Mouse (Mus musculus) ovary, postnatal 14 days (tissue): Measurements from ENCODE around the gene Has1.
A peak's percentile ranks its signal among the peaks of the same experiment; 100 is the strongest.

Experiments
- DNase-seq: peaks from one replicate; pipeline ENCODE4 v3.0.0; 2022; ENCODE audit warnings: low spot score

Gene Has1

GRCm38 (mm10) chr17:17855064-17855838 lies at the start of gene Has1:
TSS of gene Has1 (minus strand) at chr17:17855205.
- DNase-seq, result no peak

DNA sequence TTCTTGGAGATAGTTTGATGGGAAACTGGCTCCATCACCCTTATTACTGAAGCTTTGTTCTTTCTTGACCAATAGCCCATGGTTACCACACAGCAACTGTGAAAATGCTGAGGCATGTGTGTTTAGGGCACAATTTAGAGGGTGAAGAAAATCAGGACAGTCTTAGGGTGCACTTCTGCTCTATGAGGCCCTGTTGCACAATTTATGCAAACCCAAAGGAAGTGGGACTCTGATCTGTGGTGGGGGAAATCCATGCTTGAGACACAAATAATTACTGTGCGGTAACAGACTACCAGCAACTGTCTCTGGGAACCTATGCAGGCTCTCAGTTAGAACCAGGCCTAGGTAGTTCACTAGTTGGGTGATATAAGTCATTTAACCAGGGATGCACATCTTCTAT lies 45.8 kb upstream of the Has1 start:
- no peak for DNase-seq

DNA sequence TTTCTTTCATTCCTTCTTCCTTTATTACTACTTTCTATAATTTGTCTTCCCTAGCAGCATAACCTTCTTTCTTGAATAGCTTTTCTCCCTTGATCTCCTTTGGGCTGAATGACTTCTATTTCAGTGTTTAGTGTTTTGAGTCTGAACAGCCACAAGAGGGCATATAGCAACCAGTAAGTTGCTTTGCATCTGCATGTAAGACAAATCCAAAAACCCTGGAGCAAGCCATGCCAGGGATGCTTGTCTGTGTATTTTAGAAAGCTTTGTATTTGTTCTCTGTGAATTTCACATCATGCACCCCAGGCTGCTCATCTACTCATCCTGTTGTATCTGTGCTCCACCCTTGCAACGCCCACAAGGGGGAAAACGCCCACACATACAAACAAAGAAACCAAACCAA lies 44.3 kb upstream of the Has1 start:
- no peak for DNase-seq

- peak; percentile 34 for DNase-seq
Observed at GRCm38 (mm10) chr17:17896039-17896438, 41.0 kb upstream of the Has1 start.

DNA sequence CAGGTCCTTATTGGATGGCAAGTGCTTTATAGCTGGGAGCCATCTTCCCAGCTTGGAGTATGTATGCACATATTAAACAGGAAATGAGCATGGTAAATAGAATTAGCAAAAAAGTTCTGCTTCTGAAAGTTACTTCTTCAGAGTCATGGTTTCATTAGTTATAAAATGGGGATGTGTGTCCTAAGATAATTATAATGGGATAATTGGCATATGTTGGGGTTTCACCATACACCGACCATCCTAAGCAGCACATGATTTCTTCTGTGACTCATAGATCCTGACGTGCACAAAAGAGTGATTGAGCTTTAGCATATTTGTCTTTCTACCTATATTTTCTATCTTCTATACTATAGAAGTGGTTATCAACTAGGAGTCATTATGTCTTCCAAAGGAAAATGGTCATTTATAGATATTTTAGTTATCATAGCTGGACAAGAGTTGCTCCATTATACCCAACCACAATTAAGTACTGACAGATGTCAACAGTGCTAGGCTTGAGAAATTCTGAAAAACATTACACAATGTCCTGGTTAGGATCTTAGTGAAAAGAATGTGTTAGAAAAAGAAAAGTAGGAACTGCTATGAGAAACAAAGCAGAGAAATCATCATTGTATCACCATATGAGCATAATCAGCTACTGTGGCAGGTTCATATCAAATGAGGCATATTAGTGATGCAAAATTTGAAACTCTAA lies 34.9 kb upstream of the Has1 start:
- DNase-seq, result no peak

- no peak for DNase-seq
Observed at GRCm38 (mm10) chr17:17887774-17888248, 32.8 kb upstream of the Has1 start, which contains the start of the genes Fpr2 and Fpr3. TSS of gene Fpr2 (plus strand) at chr17:17887824. TSS of gene Fpr3 (plus strand) at chr17:17887852.

- no peak for DNase-seq
Observed at GRCm38 (mm10) chr17:17883840-17884239, 28.8 kb upstream of the Has1 start, which contains the start of gene Fpr1. TSS of gene Fpr1 (minus strand) at chr17:17883940.

GRCm38 (mm10) chr17:17882672-17883071 lies 27.7 kb upstream of the Has1 start:
- DNase-seq, result no peak

DNA sequence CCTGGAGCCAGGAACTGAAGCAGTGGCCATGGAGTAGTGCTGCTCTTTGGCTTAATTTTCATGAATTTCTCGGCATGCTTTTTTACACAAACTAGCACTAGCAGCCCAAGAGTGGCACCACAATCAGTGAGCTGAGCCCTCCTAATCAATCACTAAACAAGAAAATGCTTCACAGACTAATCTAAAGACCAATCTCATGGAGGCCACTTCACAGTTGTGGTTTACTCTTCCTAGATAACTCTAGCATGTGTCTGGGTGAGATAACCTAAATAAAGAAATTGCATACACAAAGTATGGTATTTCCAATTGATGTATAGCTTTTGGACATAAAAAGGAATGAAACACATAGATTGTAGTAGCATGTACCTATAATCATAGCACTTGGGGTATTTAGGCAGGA lies 24.3 kb upstream of the Has1 start:
- no peak for DNase-seq

DNA sequence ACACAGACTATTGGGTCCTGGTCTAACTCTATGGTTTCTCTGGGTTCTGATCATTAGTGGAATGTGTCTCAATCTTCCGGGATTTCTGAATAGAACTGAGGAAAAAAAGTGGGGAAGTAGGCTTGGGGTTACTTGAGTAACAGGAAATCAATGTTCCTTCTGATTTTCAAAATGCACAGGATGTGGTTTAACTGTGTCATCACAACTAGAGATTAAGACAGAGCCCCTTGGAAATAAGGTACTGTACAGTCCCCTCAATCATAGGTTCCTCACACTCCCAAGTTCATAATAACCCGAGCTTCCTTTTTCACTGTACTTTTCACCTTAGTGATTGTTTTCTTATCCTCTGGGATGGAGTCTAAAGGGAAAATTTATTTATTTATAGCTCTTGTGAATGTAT lies 16.7 kb upstream of the Has1 start:
- DNase-seq, result no peak

DNA sequence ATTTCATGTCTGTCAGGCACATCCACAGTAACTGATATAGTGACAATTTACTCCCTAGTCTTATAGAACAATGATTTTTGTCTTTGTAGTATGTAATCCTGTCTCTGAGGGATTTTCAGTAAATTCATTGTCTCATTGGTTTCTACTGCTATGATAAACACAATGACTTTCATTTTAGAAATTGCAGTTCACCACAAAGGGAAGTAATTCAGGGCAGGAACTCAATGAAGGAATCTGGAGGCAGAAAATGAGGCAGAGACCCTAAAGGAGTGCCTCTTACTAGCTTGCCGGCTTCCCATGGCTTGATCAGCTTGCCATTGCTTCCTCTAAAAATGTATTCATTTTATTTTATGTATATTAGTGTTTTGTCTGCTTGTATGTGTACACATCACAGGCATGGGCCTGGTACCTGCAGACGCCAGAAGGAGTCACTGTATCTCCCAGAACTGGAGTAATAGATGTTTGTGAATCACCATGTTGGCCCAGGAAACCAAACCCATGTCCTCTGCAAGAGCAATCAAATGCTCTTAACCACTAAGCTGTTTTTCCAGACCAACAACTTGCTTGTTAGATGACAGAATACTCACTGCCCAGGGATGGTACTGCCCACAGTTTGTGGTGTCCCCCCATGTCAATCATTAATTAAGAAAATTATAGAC lies 16.0 kb upstream of the Has1 start:
- no peak for DNase-seq

- DNase-seq, result no peak
Observed at GRCm38 (mm10) chr17:17866801-17867469, 11.9 kb upstream of the Has1 start.

DNA sequence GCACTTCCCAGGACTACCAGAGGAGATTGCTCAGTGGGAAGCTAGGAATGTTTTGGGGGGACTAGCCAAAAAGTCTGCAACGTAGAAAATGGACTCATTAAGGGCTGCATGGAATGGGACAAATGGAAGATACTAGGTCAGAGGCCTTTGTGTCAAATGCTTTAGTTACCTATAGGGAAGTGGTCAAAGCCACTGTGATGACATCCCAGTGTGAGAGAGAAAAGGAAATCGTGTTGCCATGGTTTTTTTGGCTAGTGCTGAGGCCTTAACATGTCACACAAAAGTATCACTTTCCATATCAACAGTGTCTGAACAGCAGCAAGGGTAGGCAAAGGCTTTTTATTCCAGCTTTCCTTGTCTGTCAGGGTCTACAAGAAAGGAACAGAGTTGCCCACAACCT lies 10.2 kb upstream of the Has1 start:
- no peak for DNase-seq

DNA sequence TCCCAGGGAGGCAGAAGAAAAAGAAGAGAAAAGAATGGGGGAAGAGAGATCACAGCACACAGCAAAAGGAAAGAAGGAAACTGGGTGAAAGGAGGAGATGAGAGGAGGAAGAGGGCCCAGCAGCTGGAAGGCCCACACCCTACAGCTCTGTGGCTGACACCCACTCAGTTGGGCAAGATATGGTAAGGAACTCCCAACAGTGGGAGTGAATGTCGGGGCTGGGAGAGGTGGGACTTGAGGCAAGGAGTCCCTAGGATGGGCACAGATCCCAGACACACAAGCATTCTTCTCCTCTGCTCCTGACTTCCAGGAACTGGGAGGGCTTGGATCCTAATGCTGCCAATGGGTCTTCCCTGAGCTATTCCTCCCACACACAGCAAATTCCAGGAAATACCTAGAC lies 7.4 kb upstream of the Has1 start:
- DNase-seq, result no peak

DNA sequence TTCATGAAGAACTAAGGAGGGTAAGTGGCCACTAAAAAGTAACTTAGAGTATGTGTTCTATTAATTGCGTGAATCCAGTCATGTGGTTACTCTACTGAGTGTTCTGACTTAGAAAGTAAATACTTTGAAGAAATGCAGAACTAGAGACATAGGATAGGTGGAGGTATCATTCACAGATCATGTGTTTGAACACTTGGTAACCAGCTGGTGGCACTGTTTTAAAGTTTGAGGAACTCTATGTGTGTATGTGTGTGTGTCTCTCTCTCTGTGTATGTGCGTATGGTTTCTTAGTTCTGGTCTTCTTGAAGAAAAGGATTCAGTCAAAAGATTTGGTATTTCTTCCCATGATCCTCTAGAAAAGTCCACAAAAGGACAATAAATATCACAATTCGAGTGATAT lies 5.1 kb upstream of the Has1 start:
- DNase-seq, result no peak

GRCm38 (mm10) chr17:17857446-17857845 lies 2.4 kb upstream of the Has1 start:
- no peak for DNase-seq

DNA sequence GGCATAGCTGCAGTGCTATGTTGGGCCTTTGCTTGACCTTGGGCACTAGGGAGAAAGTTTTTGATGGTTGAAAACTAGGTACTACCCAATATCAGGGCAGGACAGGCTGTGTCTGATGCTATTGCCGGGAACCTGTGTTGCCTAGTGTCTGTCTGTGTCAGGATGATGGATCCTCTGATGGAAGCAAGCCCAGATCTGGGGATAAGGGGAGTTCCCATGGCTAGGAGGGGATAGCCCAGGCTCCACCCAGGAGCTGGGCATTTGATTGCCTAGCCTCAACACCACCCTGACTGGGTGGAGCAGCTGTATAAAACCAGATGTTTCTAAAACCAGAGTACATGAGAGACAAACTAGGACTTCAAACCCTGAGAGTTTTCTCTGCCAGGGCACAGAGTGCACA lies 1.6 kb upstream of the Has1 start:
- DNase-seq, result no peak

- DNase-seq, result no peak
Observed at GRCm38 (mm10) chr17:17849906-17850712, 4.9 kb downstream of the Has1 start.

- no peak for DNase-seq
Observed at GRCm38 (mm10) chr17:17848988-17849387, 6.0 kb downstream of the Has1 start.

DNA sequence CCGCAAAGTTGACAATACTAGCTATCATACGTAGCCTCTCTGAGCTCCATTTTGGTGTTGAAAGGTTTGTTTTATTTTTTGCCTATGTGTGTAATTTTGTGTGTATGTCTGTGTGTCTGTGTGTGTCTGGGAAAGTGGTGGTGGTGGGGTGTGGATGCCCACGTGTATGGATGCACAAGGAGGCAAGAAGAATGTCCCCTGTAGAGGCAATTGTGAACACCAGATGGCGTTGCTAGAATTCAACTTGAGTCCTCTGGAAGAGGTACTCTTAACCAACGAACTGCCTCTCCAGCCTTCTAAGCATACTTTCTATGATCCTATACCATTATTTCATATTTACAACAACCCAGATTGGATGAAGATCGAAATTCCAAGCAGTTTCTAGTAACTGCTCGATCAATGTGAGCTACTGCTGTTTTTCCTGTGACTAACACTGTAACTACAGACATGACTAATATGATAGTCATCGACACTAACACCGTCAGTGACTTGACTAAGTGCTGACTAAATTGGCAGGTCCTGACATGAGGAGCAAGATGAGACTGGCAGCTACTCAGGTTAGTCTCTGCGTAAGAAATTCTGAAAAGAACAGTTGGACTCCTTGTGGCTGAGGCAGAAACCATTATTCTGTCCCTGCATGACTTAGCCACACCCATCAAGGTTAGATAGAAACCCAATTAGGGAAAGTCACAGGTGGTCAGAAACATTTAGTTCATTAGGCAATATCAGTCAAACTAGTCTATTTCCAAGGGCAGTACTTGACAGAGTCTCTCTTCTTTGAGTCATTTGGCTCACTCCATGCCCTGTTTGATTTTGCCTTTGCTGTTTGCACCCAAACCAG lies 9.6 kb downstream of the Has1 start:
- DNase-seq, result no peak
